Mouse (Mus musculus): Measurements from ENCODE around the gene Sntg2. TPM values are rescaled to one million over a fixed set of nuclear protein-coding genes. Genes with fewer than 3 reads are reported as not detected.

Gene Sntg2
- total and polyA plus RNA-seq, 3 experiments: not detected

DNA sequence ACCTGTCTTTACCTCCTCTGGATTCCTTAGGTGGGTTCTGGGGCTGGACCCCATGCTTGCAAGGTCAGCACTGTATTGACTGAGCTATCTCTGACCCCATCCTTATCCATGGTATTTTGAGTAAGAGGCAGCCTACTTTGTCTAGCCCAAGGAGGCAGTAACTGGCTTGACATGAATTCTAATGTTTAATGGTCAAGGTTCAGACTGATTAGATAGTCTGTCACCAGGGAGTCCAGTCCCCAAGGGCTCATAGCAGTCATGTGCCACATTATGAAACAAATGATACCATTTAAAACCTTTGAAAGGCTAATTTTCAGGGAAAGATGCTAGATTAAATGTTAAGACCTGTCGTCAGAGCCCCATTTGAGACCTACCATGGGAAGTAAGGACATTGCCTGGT is 174.9 kb downstream of the Sntg2 start:
- Histone ChIP-seq H3K79me2 (replicated peaks; ENCODE audit: control insufficient read depth, extremely low read depth, insufficient read depth, poor library complexity, severe bottlenecking) (no peaks in the 10 kb centered on the region), H3K9ac (ENCODE audit: insufficient read depth, low read depth) (no peak overlapping the region), H3K9me3 (replicated peaks; ENCODE audit: low read length) (no peaks in the 10 kb centered on the region), H3K4me1 (ENCODE audit: control insufficient read depth in 1 of 2, insufficient read depth in 2 of 2) (0 out of 4 replicates have a peak, but pooled peaks cover 0 to 2% of the 10 kb centered on the region in 2 experiments), H3K36me3 (replicated peaks in 1 of 2; ENCODE audit: control insufficient read depth in 1 of 2, insufficient read depth in 1 of 2, low read length in 1 of 2) (no peaks in the 10 kb centered on the region), H3K27me3 (replicated peaks) (no peaks in the 10 kb centered on the region), H3K27ac (ENCODE audit: insufficient read depth, low read depth) (no peak overlapping the region), H3K4me3 (replicated peaks in 1 of 3; ENCODE audit: low read depth in 2 of 3, low read length in 2 of 3, poor library complexity in 1 of 3) (no peak overlapping the region), H3K4me2 (ENCODE audit: insufficient read depth, low read depth, poor library complexity, severe bottlenecking) (no peak overlapping the region)
- TF ChIP-seq MXI1 (IDR thresholded peaks at IDR 0.05; ENCODE audit: low read depth, low read length) (no peak), SMC3 (IDR thresholded peaks at IDR 0.05; ENCODE audit: low read depth, low read length) (no peak), CTCF (conservative IDR thresholded peaks at IDR 0.05 in 1 of 2, IDR thresholded peaks at IDR 0.05 in 1 of 2; ENCODE audit: low read depth in 2 of 2, low read length in 2 of 2) (no peak), JUND (conservative IDR thresholded peaks at IDR 0.05; ENCODE audit: low read depth, low read length) (no peak), MAFK (IDR thresholded peaks at IDR 0.05; ENCODE audit: insufficient replicate concordance, low read length) (no peak), USF2 (conservative IDR thresholded peaks at IDR 0.05; ENCODE audit: low read depth, low read length) (no peak), NRF1 (IDR thresholded peaks at IDR 0.05; ENCODE audit: low read depth, low read length) (no peak), TBP (conservative IDR thresholded peaks at IDR 0.05; ENCODE audit: low read depth, low read length) (no peak), ZNF384 (IDR thresholded peaks at IDR 0.05; ENCODE audit: low read depth, low read length) (no peak), E2F4 (IDR thresholded peaks at IDR 0.05; ENCODE audit: insufficient replicate concordance, low read depth, low read length) (no peak), KAT2A (IDR thresholded peaks at IDR 0.05; ENCODE audit: insufficient replicate concordance, low read length) (no peak), ZKSCAN1 (IDR thresholded peaks at IDR 0.05; ENCODE audit: borderline replicate concordance, low read depth, low read length) (no peak), MEF2A (IDR thresholded peaks at IDR 0.05; ENCODE audit: borderline replicate concordance, low read depth, low read length) (no peak), SIN3A (IDR thresholded peaks at IDR 0.05; ENCODE audit: low read length) (no peak), POLR2AphosphoS2 (IDR thresholded peaks at IDR 0.05; ENCODE audit: low read depth, low read length) (no peak), IRF4 (IDR thresholded peaks at IDR 0.05; ENCODE audit: low read depth, low read length) (no peak), MAZ (IDR thresholded peaks at IDR 0.05; ENCODE audit: low read depth, low read length) (no peak), ZMIZ1 (IDR thresholded peaks at IDR 0.05; ENCODE audit: low read depth, low read length) (no peak), TCF12 (IDR thresholded peaks at IDR 0.05; ENCODE audit: low read depth, low read length) (no peak), NELFE (IDR thresholded peaks at IDR 0.05; ENCODE audit: low read depth, low read length) (no peak)
- dilution Hi-C loops (cut with MboI; ENCODE audit: extremely low pct_ligation_motif_present, extremely low pct_unique_long_range_greater_than_20kb, low sequenced_read_pairs) (no loop called here), in situ Hi-C loops (cut with MboI; ENCODE audit: low pct_ligation_motif_present, low pct_unique_long_range_greater_than_20kb, low sequenced_read_pairs) (no loop called here)
- no peak for DNase-seq (ENCODE audit: extremely low read depth)

DNA sequence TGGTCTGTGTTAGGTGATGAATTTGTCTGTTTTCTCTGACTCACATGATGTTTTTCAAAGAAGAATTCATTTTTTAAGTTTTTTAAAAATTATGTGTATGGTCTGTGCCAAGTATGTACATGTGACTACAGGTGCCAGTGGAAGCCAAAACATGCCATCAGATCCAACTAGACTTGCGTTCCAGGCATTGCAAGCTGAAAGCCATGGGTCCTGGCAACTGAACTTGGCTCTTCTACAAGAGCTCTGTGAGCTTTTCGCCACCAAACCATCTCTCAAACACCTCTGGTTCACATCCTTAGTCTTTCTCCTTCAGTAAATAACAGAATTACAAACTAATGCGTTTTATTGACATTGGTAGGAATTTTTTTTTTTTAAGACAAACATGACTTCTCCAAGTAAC is 191.5 kb downstream of the Sntg2 start:
- Histone ChIP-seq H3K36me3 (replicated peaks in 1 of 2; ENCODE audit: control insufficient read depth in 1 of 2, insufficient read depth in 1 of 2, low read length in 1 of 2) (no peaks in the 10 kb centered on the region), H3K79me2 (replicated peaks; ENCODE audit: control insufficient read depth, extremely low read depth, insufficient read depth, poor library complexity, severe bottlenecking) (no peaks in the 10 kb centered on the region), H3K4me3 (replicated peaks in 1 of 3; ENCODE audit: low read depth in 2 of 3, low read length in 2 of 3, poor library complexity in 1 of 3) (no peak overlapping the region), H3K9me3 (replicated peaks; ENCODE audit: low read length) (no peaks in the 10 kb centered on the region), H3K4me2 (ENCODE audit: insufficient read depth, low read depth, poor library complexity, severe bottlenecking) (no peak overlapping the region), H3K4me1 (ENCODE audit: control insufficient read depth in 1 of 2, insufficient read depth in 2 of 2) (no peaks in the 10 kb centered on the region), H3K9ac (ENCODE audit: insufficient read depth, low read depth) (no peak overlapping the region), H3K27me3 (replicated peaks) (no peaks in the 10 kb centered on the region), H3K27ac (ENCODE audit: insufficient read depth, low read depth) (no peak overlapping the region)
- no peak for DNase-seq (ENCODE audit: extremely low read depth)
- TF ChIP-seq SMC3 (IDR thresholded peaks at IDR 0.05; ENCODE audit: low read depth, low read length): no peak
- TF ChIP-seq PAX5 (IDR thresholded peaks at IDR 0.05; ENCODE audit: low read length): no peak
- no peak for TF ChIP-seq TBP (conservative IDR thresholded peaks at IDR 0.05; ENCODE audit: low read depth, low read length)
- no peak for TF ChIP-seq CTCF (conservative IDR thresholded peaks at IDR 0.05 in 1 of 2, IDR thresholded peaks at IDR 0.05 in 1 of 2; ENCODE audit: low read depth in 2 of 2, low read length in 2 of 2)
- no peak for TF ChIP-seq TCF12 (IDR thresholded peaks at IDR 0.05; ENCODE audit: low read depth, low read length)
- no peak for TF ChIP-seq GABPA (IDR thresholded peaks at IDR 0.05; ENCODE audit: insufficient replicate concordance, low read depth, low read length)
- no peak for TF ChIP-seq CHD2 (IDR thresholded peaks at IDR 0.05; ENCODE audit: low read length)
- TF ChIP-seq MAX (IDR thresholded peaks at IDR 0.05; ENCODE audit: low read length): no peak
- no peak for TF ChIP-seq POLR2AphosphoS2 (IDR thresholded peaks at IDR 0.05; ENCODE audit: low read depth, low read length)
- TF ChIP-seq KAT2A (IDR thresholded peaks at IDR 0.05; ENCODE audit: insufficient replicate concordance, low read length): no peak
- no peak for TF ChIP-seq CHD1 (IDR thresholded peaks at IDR 0.05; ENCODE audit: low read depth, low read length)
- TF ChIP-seq MAFK (IDR thresholded peaks at IDR 0.05; ENCODE audit: insufficient replicate concordance, low read length): no peak
- TF ChIP-seq POLR2A (IDR thresholded peaks at IDR 0.05; ENCODE audit: low read depth, low read length): no peak
- no peak for TF ChIP-seq ETS1 (conservative IDR thresholded peaks at IDR 0.05; ENCODE audit: low read depth, low read length)
- TF ChIP-seq MXI1 (IDR thresholded peaks at IDR 0.05; ENCODE audit: low read depth, low read length): no peak
- no peak for TF ChIP-seq ZMIZ1 (IDR thresholded peaks at IDR 0.05; ENCODE audit: low read depth, low read length)
- TF ChIP-seq JUND (conservative IDR thresholded peaks at IDR 0.05; ENCODE audit: low read depth, low read length): no peak
- no peak for TF ChIP-seq NELFE (IDR thresholded peaks at IDR 0.05; ENCODE audit: low read depth, low read length)
- in situ Hi-C loops (cut with MboI; ENCODE audit: low pct_ligation_motif_present, low pct_unique_long_range_greater_than_20kb, low sequenced_read_pairs) (no loop called here), dilution Hi-C loops (cut with MboI; ENCODE audit: extremely low pct_ligation_motif_present, extremely low pct_unique_long_range_greater_than_20kb, low sequenced_read_pairs) (no loop called here)

Measured in CH12.LX (cell line).